Mouse (Mus musculus): ENCODE measurements around the gene 6030408B16Rik.

Gene 6030408B16Rik

DNA sequence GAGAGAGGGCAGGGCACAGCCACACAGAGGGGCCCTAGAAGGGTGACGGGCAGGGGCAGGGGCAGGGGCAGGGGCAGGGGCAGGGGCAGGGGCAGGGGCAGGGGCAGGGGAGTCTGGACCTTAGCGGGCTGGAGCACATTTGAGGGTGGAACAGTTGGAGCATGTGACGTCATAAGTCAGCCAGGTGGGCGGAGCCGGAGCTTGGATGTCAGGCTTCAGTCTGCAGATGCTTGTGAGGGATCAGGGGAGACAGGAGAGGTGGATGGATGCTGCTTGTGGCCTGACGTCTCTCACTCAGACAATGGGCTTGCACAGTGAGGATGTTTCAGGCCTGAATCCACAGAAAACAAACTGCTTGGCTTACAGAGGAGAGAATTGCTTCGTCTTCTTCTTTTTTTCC lies 5.5 kb downstream of the 6030408B16Rik start:
- DNase-seq: no peak

DNA sequence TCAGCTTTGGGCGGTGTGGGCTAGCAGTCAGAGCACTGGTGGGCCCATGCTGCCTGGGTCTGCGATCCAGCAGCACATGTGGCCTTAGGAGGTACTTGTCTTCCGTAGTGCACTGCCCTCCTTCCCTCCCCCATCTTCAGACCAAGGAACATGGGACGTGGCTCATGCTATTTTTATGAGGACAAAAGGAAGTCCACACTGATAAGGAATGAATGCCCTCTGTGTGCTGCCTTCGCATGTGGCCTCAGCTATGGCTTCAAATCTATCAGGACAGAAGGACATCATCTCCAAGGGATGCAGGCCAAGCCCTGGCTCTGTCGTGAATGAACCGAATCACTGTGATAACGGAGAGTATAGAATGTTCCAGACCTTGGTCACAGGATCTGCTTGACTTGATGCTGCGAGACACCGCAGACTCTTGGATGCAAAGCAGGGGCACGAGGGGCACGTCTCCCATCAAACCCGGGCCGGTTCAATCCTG lies 6.5 kb downstream of the 6030408B16Rik start:
- DNase-seq: no peak

DNA sequence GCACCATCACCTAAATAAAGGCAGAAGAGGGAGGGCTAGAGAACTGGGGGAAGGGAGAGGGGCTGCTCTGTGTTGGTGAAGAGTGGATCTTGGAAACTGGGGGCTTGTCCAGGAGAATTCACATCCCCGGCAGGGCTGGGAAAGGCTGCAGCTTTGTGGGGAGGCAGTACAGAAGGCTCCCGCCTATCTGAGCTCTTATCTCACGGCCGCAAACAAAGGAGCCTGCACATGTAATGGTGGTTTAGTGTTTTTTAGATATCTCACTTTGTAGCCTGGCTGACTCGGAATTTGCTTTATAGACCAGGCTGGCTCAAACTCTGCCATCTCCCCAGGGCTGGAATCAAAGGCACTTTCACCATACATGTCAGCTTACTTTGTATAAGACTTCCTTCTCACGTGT lies 7.1 kb downstream of the 6030408B16Rik start:
- DNase-seq: no peak

DNA sequence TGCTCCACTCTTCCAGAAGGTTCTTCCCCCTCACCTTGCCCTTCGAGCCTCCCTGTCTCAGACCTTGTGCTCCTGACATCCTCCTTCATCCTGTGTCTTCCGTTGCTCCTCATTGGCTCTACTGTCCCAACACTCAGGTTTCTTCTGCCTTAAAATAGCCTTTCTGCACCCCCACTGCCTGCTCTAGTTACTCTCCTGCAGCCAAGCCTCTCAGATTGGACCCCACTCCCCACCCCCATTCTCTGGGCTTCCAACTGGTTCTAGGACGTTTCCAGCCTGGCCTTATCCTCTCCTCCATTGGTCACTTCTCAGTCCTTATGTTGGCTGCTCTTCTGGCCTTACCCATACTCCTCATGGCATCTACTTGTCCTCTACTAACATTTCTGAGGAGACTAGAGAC lies 9.2 kb downstream of the 6030408B16Rik start:
- no peak for DNase-seq

DNA sequence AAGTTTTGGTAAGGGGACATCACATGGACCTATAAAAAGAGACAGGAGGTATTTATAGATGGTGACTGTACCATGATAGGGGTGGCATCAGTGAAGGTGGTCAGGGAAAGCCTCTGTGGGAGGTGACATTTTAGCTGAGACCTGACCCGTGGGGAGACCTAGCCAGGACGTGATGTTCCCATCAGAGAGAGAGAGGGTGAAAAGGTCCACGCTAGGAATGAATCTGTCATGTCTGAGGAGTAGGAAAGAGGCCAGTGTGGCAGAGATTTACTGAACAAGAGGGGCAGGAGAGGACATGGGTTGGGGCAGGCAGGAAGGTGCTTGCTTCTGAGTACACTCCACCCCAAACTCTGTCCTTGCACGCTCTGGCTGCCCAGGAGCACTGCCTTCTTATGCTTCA lies 10.8 kb downstream of the 6030408B16Rik start:
- no peak for DNase-seq

DNA sequence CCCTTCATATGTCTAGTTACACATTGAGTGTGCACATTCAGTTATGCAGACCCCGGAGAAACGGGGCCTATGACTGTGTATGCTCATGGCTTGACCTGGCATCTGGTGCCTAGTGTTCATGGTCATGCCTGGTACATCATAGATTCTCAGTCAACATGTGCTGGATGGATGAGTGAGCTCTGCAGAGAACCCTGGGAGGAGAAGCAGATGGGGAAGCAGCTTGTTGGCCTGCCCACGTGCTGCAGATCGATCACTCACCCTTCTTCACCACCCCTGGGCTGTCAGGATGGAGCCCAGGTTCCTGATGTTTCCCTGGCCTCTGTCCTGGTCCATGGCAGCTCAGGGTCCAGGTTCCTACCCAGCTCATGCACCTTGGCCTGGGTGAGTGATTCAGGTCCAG lies 13.4 kb downstream of the 6030408B16Rik start:
- no peak for DNase-seq

DNA sequence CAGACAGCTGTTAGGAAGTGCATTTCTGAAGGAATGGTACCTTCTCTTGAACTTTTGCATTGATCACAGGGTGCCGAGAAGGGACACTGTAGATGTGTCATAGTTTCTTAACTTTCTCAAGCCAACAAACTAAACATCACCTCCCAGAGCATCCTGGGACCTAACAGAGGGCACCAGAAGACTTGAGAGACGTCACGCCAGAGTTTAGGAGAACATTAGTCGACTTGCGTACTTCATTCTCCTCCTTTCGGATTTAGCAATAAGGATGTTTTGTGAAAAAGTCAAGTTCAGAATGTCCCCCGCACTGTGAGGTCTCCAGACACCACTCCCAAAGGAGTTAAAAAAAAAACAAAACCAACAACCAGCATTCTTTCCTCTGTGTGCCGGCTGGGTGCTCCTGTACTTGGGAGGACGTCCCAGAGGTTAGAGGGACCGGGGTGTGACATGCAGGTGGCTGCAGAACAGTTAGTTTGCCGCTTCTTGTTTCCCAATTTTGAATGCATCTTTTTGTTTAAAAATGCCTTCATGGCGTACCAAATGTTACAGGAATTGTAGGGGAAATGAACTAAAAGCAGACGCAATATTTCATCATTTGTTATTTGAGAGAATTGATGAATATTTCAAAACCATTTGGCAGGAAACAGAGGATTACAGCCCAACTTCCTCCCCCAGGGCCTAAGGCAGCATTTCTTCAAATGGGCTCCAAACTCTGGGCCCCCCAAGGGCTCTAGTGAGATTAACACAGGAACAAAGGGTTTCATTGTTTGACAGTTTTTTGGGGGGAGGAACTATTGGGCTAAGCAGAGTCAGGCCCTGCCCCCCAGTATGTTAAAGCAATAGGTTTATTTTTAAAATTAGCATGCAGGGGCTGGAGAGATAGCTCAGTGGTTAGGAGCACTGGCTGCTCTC lies 15.7 kb downstream of the 6030408B16Rik start:
- DNase-seq: no peak

DNA sequence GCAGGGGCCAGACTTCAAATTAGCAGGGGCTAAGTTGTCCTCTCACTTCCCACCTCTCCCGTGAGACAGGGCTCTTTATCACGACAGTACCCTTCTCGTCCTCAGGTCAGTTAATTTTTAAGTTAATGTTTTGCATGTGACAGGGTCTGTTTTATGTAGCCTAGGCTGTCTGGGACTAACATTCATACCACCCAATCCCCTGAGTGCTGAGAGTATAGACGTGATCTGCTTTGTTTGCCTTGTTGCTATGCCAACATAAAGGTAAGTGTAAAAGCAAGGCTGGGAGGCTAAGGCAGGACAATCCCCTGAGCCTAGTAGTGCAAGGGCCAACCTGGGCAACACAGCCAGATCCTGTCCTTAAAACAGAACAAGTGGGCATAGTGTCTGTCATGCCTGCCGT lies 16.5 kb downstream of the 6030408B16Rik start:
- DNase-seq: no peak

DNA sequence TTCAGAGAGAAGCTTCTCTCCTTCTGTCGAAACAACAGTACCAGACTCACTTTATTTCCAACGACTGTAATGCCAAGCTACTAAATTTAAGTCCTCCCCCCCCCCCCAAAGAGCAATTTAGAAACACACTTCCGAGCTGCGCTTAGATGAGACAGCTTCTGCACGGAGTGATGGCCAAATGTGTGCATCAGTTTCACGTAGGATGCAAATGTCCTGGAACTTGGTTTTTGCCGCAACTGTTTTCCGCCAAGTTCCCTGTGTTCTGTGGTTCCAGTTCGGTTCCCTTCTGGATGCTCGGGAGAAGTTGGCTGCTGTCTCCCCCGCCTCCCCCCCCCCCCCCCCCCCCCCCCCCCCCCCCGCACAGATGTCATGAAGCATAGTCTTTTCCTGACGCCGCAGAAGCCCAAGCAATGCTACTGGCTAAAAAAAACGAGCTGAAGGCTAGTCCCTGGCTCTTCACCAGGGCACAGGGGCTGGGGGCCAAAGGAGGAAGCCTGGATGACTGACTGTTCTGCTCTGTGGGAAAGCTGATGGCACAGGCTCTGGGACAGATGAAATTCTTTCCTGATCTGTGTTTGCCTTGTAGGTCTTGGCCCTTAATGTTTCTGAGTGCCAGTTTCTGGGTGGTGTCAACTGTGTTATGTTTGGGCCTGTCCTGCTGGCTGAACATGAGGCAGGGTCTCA lies 18.2 kb downstream of the 6030408B16Rik start:
- no peak for DNase-seq

DNA sequence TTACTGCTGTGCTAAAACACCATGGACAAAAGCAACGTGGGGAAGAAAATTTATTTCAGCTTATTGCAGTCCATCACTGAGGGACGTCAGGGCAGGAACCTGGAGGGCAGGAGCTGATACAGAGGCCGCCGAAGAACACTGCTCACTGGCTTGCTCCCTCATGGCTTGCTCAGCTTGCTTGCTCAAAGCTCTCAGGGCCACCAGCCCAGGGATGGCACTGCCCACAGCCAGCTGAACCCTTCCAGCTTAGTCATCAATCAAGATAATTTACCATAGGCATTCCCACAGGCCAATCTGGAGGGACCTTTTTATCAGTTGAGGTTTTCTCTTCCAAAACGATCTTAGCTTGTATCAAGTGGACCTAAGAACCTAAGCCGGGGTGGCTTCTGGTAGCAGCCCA lies 19.0 kb downstream of the 6030408B16Rik start:
- no peak for DNase-seq

DNA sequence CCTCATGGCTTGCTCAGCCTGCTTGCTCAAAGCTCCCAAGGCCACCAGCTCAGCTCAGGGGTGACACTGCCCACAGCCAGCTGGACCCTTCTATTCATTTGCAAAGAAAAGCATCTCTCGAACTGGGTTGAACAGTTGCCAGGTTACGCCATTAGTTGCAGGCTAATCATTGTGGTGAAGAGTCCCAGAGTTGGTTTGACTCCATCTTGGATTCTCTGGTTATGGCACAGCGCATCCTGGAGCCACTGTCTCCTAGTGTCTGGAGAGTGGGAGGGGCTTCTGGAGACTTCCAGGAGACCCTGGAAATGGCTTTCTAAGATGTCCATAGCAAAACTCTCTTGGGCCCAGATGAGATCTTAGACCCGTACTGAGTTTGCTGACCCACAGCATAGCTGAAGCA lies 22.4 kb downstream of the 6030408B16Rik start:
- DNase-seq: no peak

DNA sequence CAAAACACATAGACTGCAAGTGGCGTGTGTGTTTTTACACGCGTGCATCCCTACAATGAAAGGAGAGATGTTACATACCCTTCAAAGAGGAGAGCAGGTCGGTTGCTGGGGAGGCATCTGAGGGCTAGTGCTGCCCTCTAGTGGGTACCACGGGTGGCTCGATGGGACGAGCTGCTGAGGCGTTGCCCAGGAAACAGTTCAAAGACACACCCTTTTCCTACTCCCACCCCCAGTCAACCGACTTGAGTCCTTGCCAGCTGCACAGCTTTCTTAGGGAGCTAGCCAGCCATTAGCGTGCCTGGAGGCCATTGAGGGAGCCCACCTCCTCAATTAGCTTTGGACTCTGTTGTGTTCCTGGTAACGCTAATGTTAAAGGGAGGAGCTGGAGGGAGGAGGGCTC lies 22.8 kb downstream of the 6030408B16Rik start:
- DNase-seq: peak; percentile 91 to 92

DNA sequence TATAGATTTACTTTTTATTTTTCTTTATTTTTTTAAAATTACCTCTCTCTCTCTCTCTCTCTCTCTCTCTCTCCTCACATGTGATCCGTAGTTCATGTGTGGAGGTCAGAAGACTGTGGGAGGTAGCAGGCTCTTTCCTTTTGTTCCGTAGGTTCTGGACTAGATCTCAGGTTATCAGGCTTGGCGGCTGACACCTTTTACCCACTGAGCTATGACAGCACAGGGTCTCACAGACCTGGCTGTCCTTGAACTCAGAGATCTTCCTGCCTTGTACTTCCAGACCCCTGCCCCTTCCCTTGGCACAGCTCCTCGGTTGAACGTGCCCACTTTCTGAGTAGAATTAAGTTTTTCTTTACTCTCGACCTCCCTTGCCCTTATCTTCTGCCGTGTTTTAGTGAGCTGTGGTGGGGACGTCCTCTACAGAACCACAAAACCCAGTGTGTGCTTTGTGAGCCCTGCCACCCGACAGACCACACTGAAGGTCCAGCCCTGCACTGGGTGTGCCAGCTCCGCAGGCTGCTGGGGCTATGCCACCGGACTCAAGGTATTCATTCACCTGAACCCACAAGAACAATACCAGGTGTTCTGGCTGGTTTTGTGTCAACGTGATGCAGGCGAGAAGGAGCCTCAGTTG lies 23.4 kb downstream of the 6030408B16Rik start:
- DNase-seq: no peak

DNA sequence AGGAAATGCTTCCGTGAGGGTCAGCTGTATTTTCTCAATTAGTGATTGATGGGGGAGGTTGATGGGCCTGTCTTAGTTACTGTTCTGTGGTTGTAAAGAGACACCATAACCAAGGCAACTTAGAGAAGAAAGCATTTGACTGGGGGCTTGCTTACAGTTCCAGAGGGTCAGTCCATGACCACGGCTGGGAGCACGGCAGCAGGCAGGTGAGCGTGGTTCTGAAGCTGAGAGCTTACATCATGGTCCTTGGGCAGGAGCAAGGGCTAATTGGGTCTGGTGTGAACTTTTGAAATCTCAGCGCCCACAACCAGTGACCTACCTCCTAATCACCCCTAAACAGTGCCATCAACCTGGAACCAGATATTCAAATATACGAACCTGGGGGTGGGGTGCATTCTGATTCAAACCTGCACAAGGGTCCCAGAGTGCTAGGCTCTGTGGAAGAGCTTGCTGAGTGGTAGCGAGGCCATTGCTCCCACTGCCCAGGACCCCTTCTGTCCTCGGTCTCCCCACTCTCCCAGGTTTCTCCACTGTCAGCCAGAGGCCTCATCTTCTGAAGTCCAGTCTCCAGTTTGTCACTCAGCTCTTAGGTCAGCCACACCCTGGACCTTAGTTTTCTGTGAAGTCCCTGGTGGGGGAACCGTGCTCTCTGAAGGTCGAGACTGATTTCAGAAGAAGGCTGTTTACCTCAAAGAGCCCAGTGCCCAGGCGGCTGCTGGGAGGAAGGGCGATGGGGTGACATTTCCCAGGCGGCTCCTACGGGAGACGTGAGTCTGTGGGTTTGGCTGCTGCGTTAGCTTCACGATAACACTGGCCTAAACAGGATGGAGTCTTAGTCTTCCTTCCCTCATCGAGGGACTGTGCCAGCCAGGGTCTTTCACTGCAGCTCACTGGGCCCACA lies 24.2 kb downstream of the 6030408B16Rik start:
- DNase-seq: peak in 1 of 2 experiments; percentile 52

DNA sequence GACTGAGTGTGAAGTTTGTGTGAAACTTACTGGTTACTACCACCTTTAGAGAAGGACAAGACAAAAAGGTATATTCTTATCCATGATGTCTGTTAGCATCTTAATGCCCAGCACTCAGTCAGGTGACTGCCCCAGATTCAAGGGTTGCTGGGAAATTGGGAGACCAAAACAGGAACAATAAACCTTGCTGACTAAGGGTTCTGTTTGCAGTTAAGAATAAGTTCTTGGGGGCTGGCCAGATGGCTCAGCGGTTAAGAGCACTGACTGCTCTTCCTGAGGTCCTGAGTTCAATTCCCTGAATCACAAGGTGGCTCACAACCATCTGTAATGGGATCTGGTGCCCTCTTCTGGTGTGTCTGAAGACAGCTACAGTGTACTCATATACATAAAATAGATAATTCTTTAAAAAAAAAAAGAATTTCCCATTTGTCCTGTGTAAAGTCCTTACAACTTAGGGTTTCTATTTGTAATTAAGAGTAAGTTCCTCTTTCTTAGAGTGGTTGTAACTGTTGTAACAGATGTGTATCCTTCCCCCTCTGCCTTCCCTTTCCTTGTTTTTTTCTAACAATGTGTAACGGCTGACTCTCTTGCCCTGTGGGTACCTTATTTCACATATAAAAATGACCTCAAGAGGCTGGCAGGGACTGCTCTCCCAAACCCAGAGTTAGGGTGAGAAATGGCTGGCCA lies 24.9 kb downstream of the 6030408B16Rik start:
- DNase-seq: no peak

DNA sequence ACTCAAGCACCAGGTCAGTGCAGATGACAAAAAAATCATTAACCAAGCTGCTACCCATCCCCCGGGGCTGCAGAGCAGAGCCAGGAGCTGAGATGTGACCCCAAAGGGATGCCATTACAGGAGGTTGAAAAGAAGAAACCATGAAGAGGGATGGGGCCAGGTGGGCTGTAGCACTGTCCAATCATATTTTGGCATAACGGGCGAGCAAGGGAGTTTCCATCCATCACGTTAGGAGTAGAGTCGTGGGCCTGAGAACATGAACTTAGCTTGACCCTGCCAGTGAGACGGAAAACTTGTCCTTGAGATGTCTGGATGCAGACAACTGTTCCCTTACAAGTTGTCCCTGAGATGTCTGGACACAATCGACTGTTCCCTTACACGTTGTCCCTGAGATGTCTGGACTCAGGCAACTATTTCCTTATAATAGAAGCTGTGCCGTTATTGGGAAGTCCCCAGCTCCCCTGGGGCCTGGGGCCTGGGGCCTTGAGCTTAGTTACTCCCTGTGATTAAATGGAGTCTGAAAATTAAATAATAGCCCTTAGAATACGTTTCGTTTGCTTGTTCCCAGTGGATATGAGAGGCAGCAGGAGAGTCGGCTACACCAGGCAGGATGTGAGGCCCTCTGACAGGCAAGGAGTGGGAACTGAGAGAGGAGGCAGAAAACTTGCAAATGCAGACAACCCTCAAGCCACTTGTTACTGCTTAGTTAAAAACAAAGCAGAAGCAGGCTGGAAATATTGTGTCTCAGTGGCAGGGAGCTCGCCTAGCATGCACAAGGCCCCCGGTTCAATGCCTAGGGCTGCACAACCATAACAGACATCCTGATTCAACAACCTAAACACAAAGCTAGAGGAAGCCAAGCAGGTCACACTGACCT lies 26.1 kb downstream of the 6030408B16Rik start:
- DNase-seq: peak in 1 of 2 experiments; percentile 77

DNA sequence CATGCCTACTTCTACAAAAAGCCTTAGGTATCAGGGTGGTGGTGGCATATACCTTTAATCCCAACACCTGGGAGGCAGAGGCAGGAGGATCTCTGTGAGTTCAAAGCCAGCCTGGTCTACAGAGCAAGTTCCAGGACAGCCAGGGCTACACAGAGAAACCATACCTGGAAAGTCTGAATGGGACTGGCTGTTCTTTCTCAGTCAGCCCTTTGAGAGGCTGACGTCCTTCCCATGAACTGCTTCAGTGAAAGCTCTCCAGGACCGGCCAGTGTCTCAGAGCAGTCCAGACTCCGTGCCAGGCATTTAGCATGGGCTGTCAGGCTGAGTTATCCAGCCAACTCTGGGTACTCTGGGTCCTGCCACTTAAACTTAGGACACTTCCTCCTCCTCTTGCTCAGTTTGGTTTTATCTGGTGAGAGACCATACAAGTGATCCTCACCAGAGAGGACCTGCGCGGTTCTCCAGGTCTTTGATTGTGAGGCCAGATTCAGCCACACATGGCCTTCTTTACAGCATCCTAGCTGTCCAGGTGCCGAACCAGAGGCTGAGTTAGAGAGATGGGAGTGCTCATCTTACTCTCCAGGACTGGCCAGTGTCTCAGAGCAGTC lies 27.1 kb downstream of the 6030408B16Rik start:
- DNase-seq: no peak

DNA sequence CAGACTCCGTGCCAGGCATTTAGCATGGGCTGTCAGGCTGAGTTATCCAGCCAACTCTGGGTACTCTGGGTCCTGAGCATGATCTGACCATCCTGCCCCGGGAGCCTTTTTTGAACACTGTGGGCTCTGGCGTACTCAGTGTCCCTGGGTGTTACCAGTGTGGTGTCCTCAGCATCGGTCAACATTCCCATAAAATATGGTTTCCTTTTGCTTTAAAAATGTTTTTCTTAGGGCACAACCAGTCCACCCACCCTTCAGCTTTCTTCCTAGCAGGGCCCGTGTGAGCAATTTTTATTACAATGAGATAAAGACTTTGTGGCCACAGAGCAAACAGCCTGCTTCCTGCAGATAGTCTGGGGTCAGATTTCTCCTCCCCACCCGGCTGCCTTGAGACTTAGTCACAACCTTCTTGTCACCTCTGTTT lies 27.6 kb downstream of the 6030408B16Rik start:
- DNase-seq: peak; percentile 64 to 81

DNA sequence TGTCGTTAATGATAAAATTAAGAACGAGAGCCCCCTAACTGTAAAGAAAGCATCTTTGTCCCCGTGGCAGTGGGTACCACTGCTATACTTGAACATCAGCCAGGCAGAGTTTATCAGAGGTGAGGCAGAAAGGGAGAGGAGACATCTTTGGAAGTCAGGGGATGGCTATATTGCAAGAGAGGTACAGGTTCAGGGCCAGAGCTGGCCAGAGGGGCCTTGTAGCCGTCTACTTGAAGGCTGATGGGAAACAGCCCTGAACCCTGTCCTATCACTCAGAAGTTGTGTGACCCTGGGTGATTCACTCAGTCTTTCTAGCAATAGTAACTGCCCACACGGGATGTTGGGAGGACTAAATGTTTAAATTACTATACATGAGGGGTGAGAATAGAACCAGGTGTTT lies 28.1 kb downstream of the 6030408B16Rik start:
- DNase-seq: no peak

DNA sequence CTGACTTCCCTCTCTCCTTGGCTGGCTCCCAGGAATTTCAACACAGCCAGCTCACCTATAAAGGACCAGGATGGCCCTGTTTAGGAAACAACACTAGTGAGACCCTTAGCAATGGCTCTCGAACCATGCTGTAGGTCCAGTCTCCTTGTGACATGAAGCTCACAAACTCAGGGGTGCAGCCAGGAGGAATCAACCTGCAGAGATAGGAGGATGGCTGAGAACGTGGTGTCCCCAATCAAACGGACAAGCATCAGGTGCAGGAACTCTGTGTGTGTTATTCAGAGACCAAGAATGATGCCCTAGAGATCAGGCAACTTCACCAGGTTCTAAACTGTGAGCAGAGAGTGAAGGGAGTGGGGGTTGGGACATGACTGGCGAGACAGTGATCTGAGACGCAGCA lies 29.1 kb downstream of the 6030408B16Rik start:
- no peak for DNase-seq

All from kidney, postnatal 25 days (tissue).